Mouse (Mus musculus) olfactory bulb, adult 2 months (tissue): Measurements from ENCODE around the gene Mtmr12.

ENCODE experiments used
- CTCF ChIP-seq: fragments of 200-500 bp; IDR thresholded peaks from 2 replicates; pipeline ENCODE4 v1.5.1; 2012; ENCODE audit warnings: low read depth, mild to moderate bottlenecking, low read length, moderate library complexity; ENCODE audit not compliant: insufficient read depth
- POLR2A ChIP-seq: fragments of 200-500 bp; IDR thresholded peaks from 2 replicates; pipeline ENCODE4 v1.6.1; 2012; ENCODE audit warnings: mild to moderate bottlenecking, low read depth, low read length, moderate library complexity; ENCODE audit not compliant: insufficient read depth

DNA sequence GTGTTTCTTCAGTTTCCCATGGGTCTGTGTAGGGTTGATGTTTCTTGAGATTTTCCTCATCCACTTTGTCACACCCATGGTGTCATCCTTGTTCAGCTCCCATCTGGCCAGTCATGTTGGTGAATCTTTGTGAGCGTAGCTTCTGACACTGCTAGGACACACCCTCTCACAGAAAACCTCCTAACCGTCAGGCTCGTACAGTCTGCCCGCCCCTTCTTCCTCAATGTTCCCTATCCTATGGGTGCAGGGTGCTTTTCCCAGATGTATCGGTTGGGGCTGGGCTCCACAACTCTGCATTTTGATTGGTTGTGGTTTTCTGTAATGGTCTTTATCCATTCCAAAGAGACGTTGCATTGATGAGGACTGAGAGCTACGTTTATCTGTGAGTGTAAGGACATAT, 85.5 kb downstream of the Mtmr12 start:
- TF ChIP-seq CTCF (no peak), POLR2A (no peak)
